Mouse (Mus musculus) small intestine, adult 2 months (tissue): ENCODE measurements around the gene Mgat4c.

Experiments used
- CTCF ChIP-seq: fragments of 200-500 bp; IDR thresholded peaks from 2 replicates; pipeline ENCODE4 v1.5.1; 2012; ENCODE audit warnings: low read depth, mild to moderate bottlenecking, control low read depth, inconsistent platforms, low read length, moderate library complexity, mixed read lengths; ENCODE audit not compliant: insufficient replicate concordance, insufficient read length; ENCODE audit errors: extremely low read depth
- POLR2A ChIP-seq: fragments of 200-500 bp; IDR thresholded peaks from 2 replicates; pipeline ENCODE4 v1.6.1; 2012; ENCODE audit warnings: low read depth, mild to moderate bottlenecking, control low read depth, inconsistent platforms, low read length, moderate library complexity

DNA sequence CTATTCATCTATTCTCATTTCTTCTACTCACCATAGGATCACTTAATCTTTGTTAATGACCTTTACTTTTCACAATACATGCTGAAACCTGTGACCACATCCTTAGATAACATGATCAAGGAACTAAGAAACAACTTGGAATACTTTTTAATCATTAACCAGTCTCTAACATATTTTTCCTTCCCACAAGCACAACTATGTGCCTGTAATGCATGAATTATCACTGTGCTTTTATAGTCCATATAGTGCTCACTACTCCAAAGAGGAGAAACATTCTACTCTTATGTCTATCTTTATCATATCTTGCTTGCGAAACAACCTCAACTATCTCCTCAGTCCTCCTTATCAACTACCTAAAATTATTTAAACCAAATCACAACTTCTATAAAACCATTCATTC, 114.2 kb downstream of the Mgat4c start:
- no peak for TF ChIP-seq CTCF
- no peak for TF ChIP-seq POLR2A
